Comparison of ENCODE assay signal across 9 mouse cellular contexts in the genomic region with DNA sequence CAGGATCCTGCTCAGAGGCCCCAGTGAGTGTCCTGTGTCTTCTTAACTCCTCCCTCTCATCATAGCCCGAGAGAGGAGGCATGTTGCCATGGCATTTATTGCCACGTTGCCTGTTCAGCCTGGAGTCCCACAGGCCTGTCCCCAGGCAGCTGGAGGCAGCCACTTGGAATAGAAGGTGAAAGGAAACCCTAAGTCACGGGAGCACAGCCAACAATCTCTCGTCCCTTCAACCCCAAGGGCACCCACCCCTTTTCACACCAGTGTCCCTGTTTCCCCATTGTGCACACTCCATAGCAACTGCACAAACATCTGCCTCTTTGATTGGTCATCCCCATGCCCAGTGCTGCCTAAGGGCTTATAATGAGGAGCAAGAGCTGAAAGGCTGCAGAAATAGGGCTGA. TPM values are rescaled to one million over a fixed set of nuclear protein-coding genes. Genes with fewer than 3 reads are reported as not detected.
DNase-seq lines count a peak whose midpoint lies in the region; ATAC-seq lines count a peak whose summit lies in the region.
"Had no signal": no experiment of that assay in that cellular context is flagged by ENCODE, and none has a peak within 500 bp of the region (broad histone marks: within the 10 kb centered on the region; RNA-seq: fewer than 3 reads in every experiment).

No protein-coding gene starts in this region.

- no peaks in the 10 kb centered on the region for H3K36me3 ChIP-seq in hindbrain, embryonic 11.5 days (ENCODE audit: control insufficient read depth, insufficient read depth, low read length)
- H3K36me3 ChIP-seq in midbrain, embryonic 14.5 days (ENCODE audit: control insufficient read depth, insufficient read depth, low read length): no peaks in the 10 kb centered on the region

- H3K27me3 ChIP-seq in hindbrain, embryonic 11.5 days (ENCODE audit: control insufficient read depth, insufficient read depth, low read length): no peaks in the 10 kb centered on the region
- H3K27me3 ChIP-seq in midbrain, embryonic 14.5 days (ENCODE audit: control insufficient read depth, insufficient read depth, low read length): no peaks in the 10 kb centered on the region

- H3K4me3 ChIP-seq in hindbrain, embryonic 11.5 days (ENCODE audit: low read depth, low read length): no peak overlapping the region
- H3K4me3 ChIP-seq in midbrain, embryonic 14.5 days (replicated peaks; ENCODE audit: low read depth, low read length): no peak overlapping the region

- no peaks in the 10 kb centered on the region for H3K9me3 ChIP-seq in hindbrain, embryonic 11.5 days (ENCODE audit: control insufficient read depth, low read length)
- no peaks in the 10 kb centered on the region for H3K9me3 ChIP-seq in midbrain, embryonic 14.5 days (ENCODE audit: control insufficient read depth, low read length)

- peak overlapping the region; percentile 72 for H3K27ac ChIP-seq in hindbrain, embryonic 11.5 days (ENCODE audit: low read depth, low read length)
- H3K27ac ChIP-seq in midbrain, embryonic 14.5 days (replicated peaks; ENCODE audit: low read depth, low read length): peak overlapping the region; percentile 57

- H3K9ac ChIP-seq in hindbrain, embryonic 11.5 days (ENCODE audit: low read depth, low read length): no peak overlapping the region
- no peak overlapping the region for H3K9ac ChIP-seq in midbrain, embryonic 14.5 days (replicated peaks; ENCODE audit: low read length)

- H3K4me2 ChIP-seq in hindbrain, embryonic 11.5 days (replicated peaks; ENCODE audit: low read depth, low read length): no peak overlapping the region
- no peak overlapping the region for H3K4me2 ChIP-seq in midbrain, embryonic 14.5 days (ENCODE audit: low read length)

- peak; percentile 93 for ATAC-seq in hindbrain, embryonic 11.5 days (ENCODE audit: low FRiP score)
- ATAC-seq in midbrain, embryonic 14.5 days (ENCODE audit: low FRiP score, low TSS enrichment): peak; percentile 66

- peaks cover 8% of the 10 kb centered on the region; the same call in 1 of the 2 replicates for H3K4me1 ChIP-seq in hindbrain, embryonic 11.5 days (replicated peaks; ENCODE audit: control insufficient read depth, insufficient read depth, low read length)
- H3K4me1 ChIP-seq in midbrain, embryonic 14.5 days (ENCODE audit: control insufficient read depth, insufficient read depth, low read length): peaks cover 23% of the 10 kb centered on the region

- DNase-seq in cerebellum, adult 9-11 months: peak; percentile 44
- no peak for DNase-seq in cerebellum, postnatal 36 days
- peak; percentile 69 for DNase-seq in embryo, embryonic 10 days (ENCODE audit: low spot score)
- DNase-seq in hindbrain, embryonic 11.5 days (ENCODE audit: low spot score): peak; percentile 66
- peak; percentile 68 for DNase-seq in midbrain, embryonic 14.5 days
- no peak for DNase-seq in heart, adult 9 months (ENCODE audit: low spot score in 2 of 2)
- no peak for DNase-seq in adrenal gland, adult 18-20 months (ENCODE audit: low spot score in 2 of 2)
- DNase-seq in kidney, adult 18-20 months: no peak

- WGBS in hindbrain, embryonic 11.5 days: 18% methylated on average over 4 of the region's 4 CpGs
- WGBS in midbrain, embryonic 14.5 days: 6% methylated on average over 4 of the region's 4 CpGs

RNA-seq across cellular contexts. Expression of a gene that starts 28.8 kb away (rescaled TPM):
- 2.3 and 2.7 TPM in 2 replicates for polyA plus RNA-seq in hindbrain, embryonic 11.5 days (2014; fragmentation: Nextera tagmentation; extraction: Ambion mirVana)
- polyA plus RNA-seq in midbrain, embryonic 14.5 days (2014; fragmentation: Nextera tagmentation; extraction: Ambion mirVana): 17.2 and 18.3 TPM in 2 replicates
- 10 to 100 TPM; 11.8 to 17.2 TPM for total RNA-seq in adrenal gland, adult 18-20 months (2021)
- polyA plus RNA-seq: C2C12 had no signal

RNA-seq across cellular contexts. Expression of a gene that starts 31.2 kb away (rescaled TPM):
- 0.94 and 1.4 TPM in 2 replicates for polyA plus RNA-seq in hindbrain, embryonic 11.5 days (2014; fragmentation: Nextera tagmentation; extraction: Ambion mirVana)
- polyA plus RNA-seq in midbrain, embryonic 14.5 days (2014; fragmentation: Nextera tagmentation; extraction: Ambion mirVana): 0.50 and 0.62 TPM in 2 replicates
- 1 to 10 TPM in 1 of 2 experiments, under 1 TPM in 1; 0.80 to 2.0 TPM for total RNA-seq in adrenal gland, adult 18-20 months (2021)

Comparison
In these comparisons a context has a peak if more than half of its experiments do, and no peak if none do; other contexts are left out.
1. DNase-seq: peak in cerebellum, adult 9-11 months (single experiment), embryo, embryonic 10 days (single experiment), hindbrain, embryonic 11.5 days (single experiment) and midbrain, embryonic 14.5 days (single experiment); none in cerebellum, postnatal 36 days (0 of 2), heart, adult 9 months (0 of 2), adrenal gland, adult 18-20 months (0 of 2) and kidney, adult 18-20 months (single experiment).